Mouse (Mus musculus): ENCODE results near the gene Olfr547. TPM values are rescaled to one million over a fixed set of nuclear protein-coding genes. Genes with fewer than 3 reads are reported as not detected.

Olfr547 gene
- total RNA-seq (2023) = not detected in 4 replicates

GRCm38 (mm10) chr7:102534449-102534848, at the start of gene Olfr547:
TSS of gene Olfr547 (plus strand) at chr7:102534749.

GRCm38 (mm10) chr7:102488161-102488560, 46.4 kb upstream of the Olfr547 start, which contains the start of gene Olfr544:
TSS of gene Olfr544 (minus strand) at chr7:102488313.

GRCm38 (mm10) chr7:102499473-102499872, 35.1 kb upstream of the Olfr547 start, which contains the start of gene Olfr545:
TSS of gene Olfr545 (minus strand) at chr7:102499573.

GRCm38 (mm10) chr7:102540596-102540995, 6.0 kb downstream of the Olfr547 start, which contains the start of gene Olfr548-ps1:
TSS of gene Olfr548-ps1 (plus strand) at chr7:102540896.

GRCm38 (mm10) chr7:102549570-102549969, 15.0 kb downstream of the Olfr547 start, which contains the start of gene Olfr549:
TSS of gene Olfr549 (plus strand) at chr7:102549870.

GRCm38 (mm10) chr7:102564999-102565997, 30.7 kb downstream of the Olfr547 start, which contains the start of gene Trim21:
TSS of gene Trim21 (minus strand) at chr7:102565486.

GRCm38 (mm10) chr7:102571142-102571541, 36.6 kb downstream of the Olfr547 start, which contains the start of gene Olfr550:
TSS of gene Olfr550 (plus strand) at chr7:102571442.

Other genes with a start within 250 kb of the Olfr547 start
- 39.8 to 52.1 TPM (median 45.3 TPM) in 4 replicates for gene Rrm1, start 93.1 kb upstream of the Olfr547 start, total RNA-seq (2023)
- not detected in 4 replicates for gene Olfr543, start 53.1 kb upstream of the Olfr547 start, total RNA-seq (2023)
- gene Olfr544, start 46.4 kb upstream of the Olfr547 start, total RNA-seq (2023) = not detected in 4 replicates
- gene Olfr545, start 35.2 kb upstream of the Olfr547 start, total RNA-seq (2023) = not detected in 4 replicates
- gene Olfr548-ps1, start 6.1 kb downstream of the Olfr547 start, total RNA-seq (2023) = not detected in 4 replicates
- not detected in 4 replicates for gene Olfr549, start 15.1 kb downstream of the Olfr547 start, total RNA-seq (2023)
- gene Trim21, start 30.7 kb downstream of the Olfr547 start, total RNA-seq (2023) = 32.2 to 40.5 TPM (median 36.2 TPM) in 4 replicates
- gene Olfr550, start 36.7 kb downstream of the Olfr547 start, total RNA-seq (2023) = not detected in 4 replicates
- not detected in 4 replicates for gene Olfr551, start 57.1 kb downstream of the Olfr547 start, total RNA-seq (2023)
- not detected in 4 replicates for gene Olfr552, start 63.0 kb downstream of the Olfr547 start, total RNA-seq (2023)
- not detected in 4 replicates for gene Olfr553, start 83.5 kb downstream of the Olfr547 start, total RNA-seq (2023)
- gene Olfr554, start 103.7 kb downstream of the Olfr547 start, total RNA-seq (2023) = not detected in 4 replicates
- not detected in 4 replicates for gene Olfr555, start 124.1 kb downstream of the Olfr547 start, total RNA-seq (2023)
- not detected in 4 replicates for gene Olfr556, start 130.2 kb downstream of the Olfr547 start, total RNA-seq (2023)
- 11.7 to 17.4 TPM (median 15.2 TPM) in 4 replicates for gene Trim68, start 152.6 kb downstream of the Olfr547 start, total RNA-seq (2023)
- not detected in 4 replicates for gene Olfr557, start 161.2 kb downstream of the Olfr547 start, total RNA-seq (2023)
- gene Olfr558, start 167.5 kb downstream of the Olfr547 start, total RNA-seq (2023) = not detected in 4 replicates
- not detected in 4 replicates for gene Olfr33, start 184.3 kb downstream of the Olfr547 start, total RNA-seq (2023)
- not detected in 4 replicates for gene Olfr559, start 192.7 kb downstream of the Olfr547 start, total RNA-seq (2023)
- gene Olfr560, start 224.6 kb downstream of the Olfr547 start, total RNA-seq (2023) = not detected in 4 replicates
- gene Olfr78, start 224.7 kb downstream of the Olfr547 start, total RNA-seq (2023) = not detected in 4 replicates
- gene Olfr561, start 236.5 kb downstream of the Olfr547 start, total RNA-seq (2023) = not detected in 4 replicates

Measured in B cell, adult 62 days (primary cell).